Mouse (Mus musculus): ENCODE measurements around the gene Gm5580. TPM values are rescaled to one million over a fixed set of nuclear protein-coding genes. Genes with fewer than 3 reads are reported as not detected.
"Not testable (repeated sequence)": the region's sequence is repeated elsewhere in the genome, so short reads cannot be mapped to it uniquely, and the experiment has no call there.

Gm5580 gene
- polyA plus RNA-seq (2015; fragmentation: Nextera tagmentation; extraction: Ambion mirVana): 0.34 and 0.54 TPM in 2 replicates

DNA sequence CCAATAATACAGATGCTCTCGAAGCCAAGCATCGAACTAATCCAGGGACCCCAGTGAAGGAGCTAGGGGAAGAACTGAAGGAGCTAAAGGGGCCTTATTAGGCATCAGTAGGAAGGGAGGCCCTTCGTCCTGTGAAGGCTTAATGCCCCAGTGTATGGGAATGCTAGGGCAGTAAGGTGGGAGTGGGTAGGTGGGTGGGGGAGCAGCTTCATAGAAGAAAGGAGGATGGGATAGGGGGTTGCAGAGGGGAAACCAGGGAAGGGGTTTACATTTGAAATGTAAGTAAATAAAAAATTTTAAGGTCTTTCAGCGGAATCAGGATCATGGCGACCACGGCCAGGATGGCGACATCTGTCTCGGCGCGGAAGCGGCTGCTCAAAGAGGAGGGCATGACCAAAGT, at the start of gene Gm5580:
TSS of gene Gm5580 (plus strand) at position 301 of the 400 bp plus-strand sequence.
- not testable (repeated sequence) for H3K36me3 ChIP-seq (replicated peaks); H3K4me1 ChIP-seq; H3K9ac ChIP-seq; H3K9me3 ChIP-seq; H3K4me2 ChIP-seq; H3K4me3 ChIP-seq; H3K27ac ChIP-seq; H3K27me3 ChIP-seq (replicated peaks); ATAC-seq (replicated peaks)
- 96% methylated on average over 11 of the region's 11 CpGs for WGBS

DNA sequence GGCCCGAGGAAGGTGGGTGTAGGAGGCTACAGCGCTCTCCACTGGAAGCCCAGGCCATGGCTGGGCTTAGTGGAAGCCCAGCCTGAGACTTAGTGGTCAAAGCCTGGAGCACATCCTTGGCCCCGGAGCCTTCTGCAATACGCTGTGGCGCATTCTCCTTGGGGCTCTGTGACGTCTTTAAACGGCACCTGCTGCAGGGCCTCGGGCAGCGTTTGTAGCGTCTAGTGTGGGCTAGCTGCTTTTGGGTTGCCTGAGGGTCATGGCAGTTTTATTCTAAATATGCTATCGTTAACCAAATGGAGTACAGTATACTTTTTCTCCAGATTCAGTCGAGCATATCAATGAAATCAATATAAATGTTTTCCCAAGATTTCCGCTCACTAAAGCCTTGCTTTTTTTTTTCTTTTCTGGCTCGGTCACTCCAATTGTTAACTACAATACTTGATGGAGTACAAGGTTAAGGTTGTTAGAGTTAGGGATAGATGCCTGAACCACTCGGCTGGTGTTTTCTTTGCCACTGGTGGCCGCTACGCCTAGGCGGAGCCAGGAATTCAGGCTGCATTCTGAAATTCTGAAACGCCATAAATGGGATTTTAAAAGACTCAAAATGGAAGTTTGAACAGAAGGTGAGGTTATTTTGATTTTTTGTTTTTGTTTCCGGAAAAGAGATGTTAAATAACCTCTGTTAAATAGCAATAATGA, 44.5 kb upstream of the Gm5580 start, which contains the start of gene Olfr212:
TSS of gene Olfr212 (plus strand) at position 215 of the 702 bp plus-strand sequence.
- H3K9me3 ChIP-seq; H3K4me3 ChIP-seq; H3K4me2 ChIP-seq; H3K4me1 ChIP-seq; ATAC-seq (replicated peaks); H3K9ac ChIP-seq; H3K36me3 ChIP-seq (replicated peaks); H3K27me3 ChIP-seq (replicated peaks); H3K27ac ChIP-seq: not testable (repeated sequence)
- WGBS: 92% methylated on average over 20 of the region's 20 CpGs

DNA sequence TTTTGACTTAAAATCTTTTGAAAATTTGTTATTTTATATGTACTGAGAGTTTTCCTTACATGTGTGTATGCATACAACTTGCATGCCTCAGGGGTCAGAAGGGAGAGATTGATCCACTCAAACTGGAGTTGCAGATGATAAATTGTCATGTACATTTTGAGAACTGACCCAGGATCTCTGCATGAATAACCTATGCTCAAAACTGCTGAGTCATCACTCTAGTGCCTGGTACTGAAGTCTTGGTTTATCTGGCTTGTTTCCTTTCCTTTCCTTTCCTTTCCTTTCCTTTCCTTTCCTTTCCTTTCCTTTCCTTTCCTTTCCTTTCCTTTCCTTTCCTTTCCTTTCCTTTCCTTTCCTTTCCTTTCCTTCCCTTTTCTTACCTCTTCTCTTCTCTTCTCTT, 36.1 kb upstream of the Gm5580 start:
- no peak for ATAC-seq (replicated peaks)
- Histone ChIP-seq H3K9ac (no peak overlapping the region), H3K36me3 (replicated peaks) (no peaks in the 10 kb centered on the region), H3K9me3 (no peaks in the 10 kb centered on the region), H3K27ac (no peak overlapping the region), H3K4me2 (no peak overlapping the region), H3K4me1 (no peaks in the 10 kb centered on the region), H3K4me3 (no peak overlapping the region), H3K27me3 (replicated peaks) (no peaks in the 10 kb centered on the region)

DNA sequence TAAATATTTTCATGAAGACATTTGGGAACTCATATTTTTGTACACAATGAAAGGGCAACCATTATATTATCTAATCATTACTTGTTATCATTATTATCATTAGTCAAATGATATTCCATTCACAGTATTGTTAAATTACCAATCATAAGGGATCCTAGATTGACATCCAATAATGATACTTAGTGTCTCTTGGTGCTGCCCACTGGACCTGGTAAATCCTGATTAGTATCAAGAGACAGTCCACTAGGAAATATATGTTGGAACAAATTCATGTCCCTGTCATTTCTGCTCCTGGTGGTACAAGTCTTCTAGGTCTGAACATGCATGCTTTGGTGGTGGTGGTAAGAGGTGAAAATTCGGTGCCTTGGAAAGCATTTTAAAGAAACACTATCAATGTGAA, 12.8 kb upstream of the Gm5580 start, which contains the start of gene Olfr213:
TSS of gene Olfr213 (plus strand) at position 301 of the 400 bp plus-strand sequence.
- no peaks in the 10 kb centered on the region for H3K9me3 ChIP-seq
- no peak within 1 kb of the TSS for H3K4me2 ChIP-seq
- no peaks in the 10 kb centered on the region for H3K4me1 ChIP-seq
- H3K4me3 ChIP-seq: no peak within 1 kb of the TSS
- H3K9ac ChIP-seq: no peak within 1 kb of the TSS
- WGBS: 88% methylated on average over 1 of the region's 1 CpGs
- H3K36me3 ChIP-seq (replicated peaks): no peaks in the 10 kb centered on the region
- H3K27ac ChIP-seq: no peak within 1 kb of the TSS
- H3K27me3 ChIP-seq (replicated peaks): no peaks in the 10 kb centered on the region
- no peak for ATAC-seq (replicated peaks)

DNA sequence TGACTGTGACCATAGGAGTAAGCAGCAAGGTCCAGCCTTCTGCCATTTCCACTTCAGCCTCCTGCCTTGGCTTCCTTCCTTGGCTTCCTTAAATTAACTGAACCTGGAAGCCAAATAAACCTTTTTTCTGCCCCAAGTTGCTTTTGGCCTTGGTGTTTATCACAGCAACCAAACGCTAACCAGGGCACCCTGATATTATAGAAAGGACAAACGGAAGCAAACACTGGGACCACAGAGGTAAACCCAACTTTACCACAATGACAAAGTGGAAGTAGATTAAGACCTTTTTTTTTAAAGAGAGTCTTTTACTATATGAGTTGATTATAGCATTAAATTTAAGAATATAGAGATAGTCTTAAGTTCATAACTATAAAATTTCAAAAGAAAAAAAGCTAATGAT, 8.4 kb upstream of the Gm5580 start:
- no peak for ATAC-seq (replicated peaks)
- no peak overlapping the region for H3K27ac ChIP-seq
- no peaks in the 10 kb centered on the region for H3K9me3 ChIP-seq
- H3K27me3 ChIP-seq (replicated peaks): no peaks in the 10 kb centered on the region
- no peak overlapping the region for H3K4me3 ChIP-seq
- H3K9ac ChIP-seq: no peak overlapping the region
- H3K36me3 ChIP-seq (replicated peaks): no peaks in the 10 kb centered on the region
- no peak overlapping the region for H3K4me2 ChIP-seq
- no peaks in the 10 kb centered on the region for H3K4me1 ChIP-seq
- 88% methylated on average over 2 of the region's 2 CpGs for WGBS

GRCm38 (mm10) chr6:116553935-116554334, 3.0 kb downstream of the Gm5580 start, which contains the start of gene Olfr214:
Gene Olfr214 (plus strand): TSS chr6:116554235.
- Histone ChIP-seq H3K9ac (no peak within 1 kb of the TSS), H3K27ac (no peak within 1 kb of the TSS), H3K36me3 (replicated peaks) (no peaks in the 10 kb centered on the region), H3K4me1 (no peaks in the 10 kb centered on the region), H3K4me2 (no peak within 1 kb of the TSS), H3K27me3 (replicated peaks) (no peaks in the 10 kb centered on the region), H3K4me3 (no peak within 1 kb of the TSS), H3K9me3 (no peaks in the 10 kb centered on the region)
- 68% methylated on average over 1 of the region's 1 CpGs for WGBS
- no peak for ATAC-seq (replicated peaks)

- Histone ChIP-seq H3K4me1 (no peaks in the 10 kb centered on the region), H3K4me3 (no peak overlapping the region), H3K4me2 (no peak overlapping the region), H3K27ac (no peak overlapping the region), H3K27me3 (replicated peaks) (no peaks in the 10 kb centered on the region), H3K9me3 (no peaks in the 10 kb centered on the region), H3K36me3 (replicated peaks) (no peaks in the 10 kb centered on the region), H3K9ac (no peak overlapping the region)
- WGBS: 76% methylated on average over 3 of the region's 3 CpGs
- ATAC-seq (replicated peaks): no peak
Measured at GRCm38 (mm10) chr6:116554952-116555351, 4.0 kb downstream of the Gm5580 start.

DNA sequence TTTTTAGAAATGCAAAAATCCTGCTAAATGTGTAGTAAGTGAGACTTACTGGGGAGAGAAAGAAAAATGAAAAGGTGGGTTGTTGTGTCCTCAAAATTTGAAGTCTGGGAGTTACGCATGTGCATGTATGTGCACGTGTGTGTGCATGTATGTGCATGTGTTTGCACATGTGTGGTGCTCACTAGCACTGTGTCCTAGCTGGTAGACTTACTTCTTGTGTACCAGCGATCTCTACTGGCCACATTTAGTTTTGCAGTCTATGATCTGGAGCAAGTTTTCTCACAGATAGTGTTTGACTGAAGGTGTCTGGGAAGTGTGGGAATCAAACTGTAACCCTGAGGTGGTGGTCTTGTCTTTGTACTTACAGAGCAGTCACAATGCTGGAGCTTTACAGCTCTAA, 18.9 kb downstream of the Gm5580 start:
- H3K9ac ChIP-seq: no peak overlapping the region
- WGBS: 31% methylated on average over 3 of the region's 3 CpGs
- H3K4me1 ChIP-seq: no peaks in the 10 kb centered on the region
- H3K4me3 ChIP-seq: no peak overlapping the region
- no peak for ATAC-seq (replicated peaks)
- no peaks in the 10 kb centered on the region for H3K9me3 ChIP-seq
- no peak overlapping the region for H3K4me2 ChIP-seq
- no peaks in the 10 kb centered on the region for H3K36me3 ChIP-seq (replicated peaks)
- no peaks in the 10 kb centered on the region for H3K27me3 ChIP-seq (replicated peaks)
- no peak overlapping the region for H3K27ac ChIP-seq

GRCm38 (mm10) chr6:116584095-116584494, 33.2 kb downstream of the Gm5580 start, which contains the start of gene Olfr215:
Gene Olfr215 (minus strand): TSS chr6:116584195.
- Histone ChIP-seq H3K4me2 (no peak within 1 kb of the TSS), H3K36me3 (replicated peaks) (no peaks in the 10 kb centered on the region), H3K27ac (no peak within 1 kb of the TSS), H3K27me3 (replicated peaks) (no peaks in the 10 kb centered on the region), H3K4me3 (no peak within 1 kb of the TSS), H3K9me3 (no peaks in the 10 kb centered on the region), H3K4me1 (no peaks in the 10 kb centered on the region), H3K9ac (no peak within 1 kb of the TSS)
- whole genome bisulfite sequencing: 50% methylated on average over 4 of the region's 4 CpGs
- no peak for ATAC-seq (replicated peaks)

DNA sequence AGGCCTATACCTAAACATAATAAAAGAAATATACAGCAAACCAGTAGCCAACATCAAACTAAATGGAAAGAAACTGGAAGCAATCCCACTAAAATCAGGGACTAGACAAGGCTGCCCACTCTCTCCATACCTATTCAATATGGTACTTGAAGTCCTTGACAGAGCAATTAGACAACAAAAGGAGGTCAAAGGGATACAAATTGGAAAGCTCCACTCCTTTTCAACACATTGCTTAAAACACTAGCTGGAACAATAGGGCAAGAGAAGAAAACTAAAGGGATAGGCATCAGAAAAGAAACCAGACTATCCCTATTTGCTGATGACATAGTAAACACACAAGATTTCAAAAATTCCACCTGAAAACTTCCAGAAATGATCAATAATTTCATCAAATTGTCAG, 50.0 kb downstream of the Gm5580 start:
- H3K4me2 ChIP-seq; H3K4me3 ChIP-seq; H3K9ac ChIP-seq; H3K27me3 ChIP-seq (replicated peaks); H3K9me3 ChIP-seq; ATAC-seq (replicated peaks); H3K36me3 ChIP-seq (replicated peaks); H3K4me1 ChIP-seq; H3K27ac ChIP-seq: not testable (repeated sequence)

Other genes starting within 250 kb of the Gm5580 start
- 74.7 and 82.0 TPM in 2 replicates for gene March8, start 213.1 kb upstream of the Gm5580 start, polyA plus RNA-seq (2015; fragmentation: Nextera tagmentation; extraction: Ambion mirVana)
- gene Alox5, start 90.0 kb upstream of the Gm5580 start, polyA plus RNA-seq (2015; fragmentation: Nextera tagmentation; extraction: Ambion mirVana): 0.30 and 0.79 TPM in 2 replicates
- gene Olfr211, start 62.0 kb upstream of the Gm5580 start, polyA plus RNA-seq (2015; fragmentation: Nextera tagmentation; extraction: Ambion mirVana): not detected in 2 replicates
- 0.06 TPM in 1 of 2 replicates, not detected in the other for gene Olfr212, start 44.6 kb upstream of the Gm5580 start, polyA plus RNA-seq (2015; fragmentation: Nextera tagmentation; extraction: Ambion mirVana)
- not detected in 2 replicates for gene Olfr213, start 12.7 kb upstream of the Gm5580 start, polyA plus RNA-seq (2015; fragmentation: Nextera tagmentation; extraction: Ambion mirVana)
- gene Olfr214, start 3.1 kb downstream of the Gm5580 start, polyA plus RNA-seq (2015; fragmentation: Nextera tagmentation; extraction: Ambion mirVana): not detected in 2 replicates
- gene Olfr215, start 33.1 kb downstream of the Gm5580 start, polyA plus RNA-seq (2015; fragmentation: Nextera tagmentation; extraction: Ambion mirVana): not detected in 2 replicates
- gene Zfp422, start 77.9 kb downstream of the Gm5580 start, polyA plus RNA-seq (2015; fragmentation: Nextera tagmentation; extraction: Ambion mirVana): 148 and 151 TPM in 2 replicates
- gene Depp1, start 99.5 kb downstream of the Gm5580 start, polyA plus RNA-seq (2015; fragmentation: Nextera tagmentation; extraction: Ambion mirVana): 8.7 and 10.0 TPM in 2 replicates
- 10.4 and 10.6 TPM in 2 replicates for gene Rassf4, start 122.8 kb downstream of the Gm5580 start, polyA plus RNA-seq (2015; fragmentation: Nextera tagmentation; extraction: Ambion mirVana)
- 0.47 and 0.70 TPM in 2 replicates for gene Tmem72, start 165.8 kb downstream of the Gm5580 start, polyA plus RNA-seq (2015; fragmentation: Nextera tagmentation; extraction: Ambion mirVana)

Measured in midbrain, embryonic 15.5 days (tissue).